Mouse (Mus musculus): ENCODE measurements around the gene Vasn. TPM values are rescaled to one million over a fixed set of nuclear protein-coding genes. Genes with fewer than 3 reads are reported as not detected.

The Vasn gene
- polyA plus RNA-seq, 1 experiment = 15.9 TPM

GRCm38 (mm10) chr16:4655764-4656570 lies 16.2 kb downstream of the Vasn start:
- H3K27me3 ChIP-seq (ENCODE audit: control insufficient read depth, insufficient read depth, low read length) = no peaks in the 10 kb centered on the region
- H3K4me3 ChIP-seq (ENCODE audit: control insufficient read depth, low read depth, low read length) = no peak overlapping the region
- H3K4me1 ChIP-seq (ENCODE audit: control insufficient read depth, insufficient read depth, low read length) = peaks cover 11% of the 10 kb centered on the region
- no peak overlapping the region for H3K27ac ChIP-seq (ENCODE audit: control insufficient read depth, insufficient read depth, low read depth, low read length)
- no peaks in the 10 kb centered on the region for H3K36me3 ChIP-seq (ENCODE audit: control insufficient read depth, insufficient read depth, low read length)
- TF ChIP-seq CTCF (IDR thresholded peaks at IDR 0.05; ENCODE audit: control insufficient read depth, insufficient read depth, insufficient replicate concordance, low read depth, low read length) (0 out of 2 replicates have a peak, but pooled peaks have one; percentile 23), POLR2A (IDR thresholded peaks at IDR 0.05; ENCODE audit: control insufficient read depth, low read depth, low read length) (no peak)

DNA sequence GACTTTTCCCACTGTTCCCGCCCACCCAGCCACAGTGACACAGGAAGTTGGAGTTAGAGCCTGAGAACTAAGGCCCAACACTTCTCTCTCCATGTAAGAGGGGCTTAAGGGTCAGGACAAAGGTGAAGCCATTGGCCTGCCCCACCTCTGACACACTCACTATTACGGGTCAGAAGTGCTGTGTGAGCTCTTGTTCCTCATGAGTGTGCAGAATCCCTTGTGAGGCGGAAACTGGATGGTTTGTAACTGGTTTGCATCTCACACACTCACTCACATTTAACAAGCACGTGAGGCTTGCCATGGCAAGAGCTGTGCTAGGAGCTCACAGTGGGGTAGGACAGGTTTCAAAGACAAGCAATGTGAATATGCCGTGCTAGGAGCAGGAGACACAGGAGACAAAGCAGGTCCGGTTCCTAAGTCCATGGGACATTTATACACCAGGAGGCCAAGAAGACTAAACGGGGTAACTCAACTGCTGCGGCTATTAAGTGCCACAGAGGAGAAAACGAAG lies 16.9 kb downstream of the Vasn start:
- no peaks in the 10 kb centered on the region for H3K27me3 ChIP-seq (ENCODE audit: control insufficient read depth, insufficient read depth, low read length)
- peaks cover 6% of the 10 kb centered on the region for H3K4me1 ChIP-seq (ENCODE audit: control insufficient read depth, insufficient read depth, low read length)
- H3K36me3 ChIP-seq (ENCODE audit: control insufficient read depth, insufficient read depth, low read length) = no peaks in the 10 kb centered on the region
- H3K4me3 ChIP-seq (ENCODE audit: control insufficient read depth, low read depth, low read length) = no peak overlapping the region
- TF ChIP-seq POLR2A (IDR thresholded peaks at IDR 0.05; ENCODE audit: control insufficient read depth, low read depth, low read length) (no peak), CTCF (IDR thresholded peaks at IDR 0.05; ENCODE audit: control insufficient read depth, insufficient read depth, insufficient replicate concordance, low read depth, low read length) (no peak)
- H3K27ac ChIP-seq (ENCODE audit: control insufficient read depth, insufficient read depth, low read depth, low read length) = no peak overlapping the region

- Histone ChIP-seq H3K27me3 (ENCODE audit: control insufficient read depth, insufficient read depth, low read length) (no peaks in the 10 kb centered on the region), H3K4me3 (ENCODE audit: control insufficient read depth, low read depth, low read length) (no peak overlapping the region; the same call in 1 of the 2 replicates), H3K4me1 (ENCODE audit: control insufficient read depth, insufficient read depth, low read length) (no peaks in the 10 kb centered on the region), H3K27ac (ENCODE audit: control insufficient read depth, insufficient read depth, low read depth, low read length) (no peak overlapping the region), H3K36me3 (ENCODE audit: control insufficient read depth, insufficient read depth, low read length) (no peaks in the 10 kb centered on the region)
- TF ChIP-seq POLR2A (IDR thresholded peaks at IDR 0.05; ENCODE audit: control insufficient read depth, low read depth, low read length) (no peak), CTCF (IDR thresholded peaks at IDR 0.05; ENCODE audit: control insufficient read depth, insufficient read depth, insufficient replicate concordance, low read depth, low read length) (no peak)
Measured at GRCm38 (mm10) chr16:4658781-4659245, 19.1 kb downstream of the Vasn start.

DNA sequence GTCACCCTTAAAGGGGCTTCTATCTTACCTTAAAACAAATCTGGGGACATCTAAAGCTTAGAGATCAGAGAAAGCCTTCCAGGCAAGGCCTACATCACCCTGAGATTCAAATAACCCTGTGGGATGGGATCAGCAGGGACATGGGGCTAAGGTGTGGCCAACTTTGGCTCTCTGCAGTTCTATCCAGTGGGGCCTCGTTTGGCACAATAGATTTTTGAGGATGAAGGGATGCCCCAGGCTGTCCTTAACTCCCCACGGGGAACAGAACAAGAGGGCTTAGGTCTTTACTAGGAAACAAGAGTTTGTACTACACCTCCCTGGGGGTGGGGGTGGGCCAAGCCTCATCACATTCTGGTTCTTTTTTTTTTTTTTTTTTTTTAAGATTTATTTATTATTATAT lies 19.6 kb downstream of the Vasn start:
- Histone ChIP-seq H3K27me3 (ENCODE audit: control insufficient read depth, insufficient read depth, low read length) (no peaks in the 10 kb centered on the region), H3K27ac (ENCODE audit: control insufficient read depth, insufficient read depth, low read depth, low read length) (no peak overlapping the region), H3K4me3 (ENCODE audit: control insufficient read depth, low read depth, low read length) (peak overlapping the region; percentile 20), H3K4me1 (ENCODE audit: control insufficient read depth, insufficient read depth, low read length) (no peaks in the 10 kb centered on the region), H3K36me3 (ENCODE audit: control insufficient read depth, insufficient read depth, low read length) (no peaks in the 10 kb centered on the region)
- TF ChIP-seq CTCF (IDR thresholded peaks at IDR 0.05; ENCODE audit: control insufficient read depth, insufficient read depth, insufficient replicate concordance, low read depth, low read length) (no peak), POLR2A (IDR thresholded peaks at IDR 0.05; ENCODE audit: control insufficient read depth, low read depth, low read length) (no peak)

- Histone ChIP-seq H3K27ac (ENCODE audit: control insufficient read depth, insufficient read depth, low read depth, low read length) (no peak overlapping the region), H3K27me3 (ENCODE audit: control insufficient read depth, insufficient read depth, low read length) (no peaks in the 10 kb centered on the region), H3K4me3 (ENCODE audit: control insufficient read depth, low read depth, low read length) (no peak overlapping the region), H3K4me1 (ENCODE audit: control insufficient read depth, insufficient read depth, low read length) (no peaks in the 10 kb centered on the region), H3K36me3 (ENCODE audit: control insufficient read depth, insufficient read depth, low read length) (no peaks in the 10 kb centered on the region)
- TF ChIP-seq CTCF (IDR thresholded peaks at IDR 0.05; ENCODE audit: control insufficient read depth, insufficient read depth, insufficient replicate concordance, low read depth, low read length) (no peak), POLR2A (IDR thresholded peaks at IDR 0.05; ENCODE audit: control insufficient read depth, low read depth, low read length) (no peak)
Measured at GRCm38 (mm10) chr16:4661605-4662004, 21.9 kb downstream of the Vasn start.

- no peak overlapping the region for H3K27ac ChIP-seq (ENCODE audit: control insufficient read depth, insufficient read depth, low read depth, low read length)
- H3K4me1 ChIP-seq (ENCODE audit: control insufficient read depth, insufficient read depth, low read length) = no peaks in the 10 kb centered on the region
- no peaks in the 10 kb centered on the region for H3K36me3 ChIP-seq (ENCODE audit: control insufficient read depth, insufficient read depth, low read length)
- H3K27me3 ChIP-seq (ENCODE audit: control insufficient read depth, insufficient read depth, low read length) = no peaks in the 10 kb centered on the region
- no peak overlapping the region for H3K4me3 ChIP-seq (ENCODE audit: control insufficient read depth, low read depth, low read length)
- TF ChIP-seq CTCF (IDR thresholded peaks at IDR 0.05; ENCODE audit: control insufficient read depth, insufficient read depth, insufficient replicate concordance, low read depth, low read length) (no peak), POLR2A (IDR thresholded peaks at IDR 0.05; ENCODE audit: control insufficient read depth, low read depth, low read length) (no peak)
Measured at GRCm38 (mm10) chr16:4663806-4664205, 24.1 kb downstream of the Vasn start.

- no peaks in the 10 kb centered on the region for H3K27me3 ChIP-seq (ENCODE audit: control insufficient read depth, insufficient read depth, low read length)
- TF ChIP-seq CTCF (IDR thresholded peaks at IDR 0.05; ENCODE audit: control insufficient read depth, insufficient read depth, insufficient replicate concordance, low read depth, low read length) = no peak
- TF ChIP-seq POLR2A (IDR thresholded peaks at IDR 0.05; ENCODE audit: control insufficient read depth, low read depth, low read length) = no peak
- H3K27ac ChIP-seq (ENCODE audit: control insufficient read depth, insufficient read depth, low read depth, low read length) = no peak overlapping the region
- H3K36me3 ChIP-seq (ENCODE audit: control insufficient read depth, insufficient read depth, low read length) = no peaks in the 10 kb centered on the region
- H3K4me3 ChIP-seq (ENCODE audit: control insufficient read depth, low read depth, low read length) = no peak overlapping the region
- H3K4me1 ChIP-seq (ENCODE audit: control insufficient read depth, insufficient read depth, low read length) = no peaks in the 10 kb centered on the region
Measured at GRCm38 (mm10) chr16:4665726-4666125, 26.0 kb downstream of the Vasn start.

All from testis, adult 2 months (tissue).